Mouse (Mus musculus) midbrain, embryonic 10.5 days (tissue): ENCODE results near the gene Gm42517. TPM values are rescaled to one million over a fixed set of nuclear protein-coding genes. Genes with fewer than 3 reads are reported as not detected.

Source experiments
- DNase-seq: peaks from one replicate; pipeline ENCODE4 v3.0.0-alpha.2; 2017; ENCODE audit warnings: low spot score
- H3K27ac ChIP-seq: fragments of 300-500 bp; sonication (generic); replicated peaks from 2 replicates; pipeline ENCODE4 v1.5.1; 2016; ENCODE audit warnings: mild to moderate bottlenecking
- H3K27me3 ChIP-seq: fragments of 300-500 bp; sonication (generic); 2 replicates; pipeline ENCODE4 v1.6.1; 2016; ENCODE audit warnings: low read depth, mild to moderate bottlenecking; ENCODE audit not compliant: poor library complexity, severe bottlenecking
- H3K36me3 ChIP-seq: fragments of 300-500 bp; sonication (generic); 2 replicates; pipeline ENCODE4 v1.6.1; 2016; ENCODE audit warnings: mild to moderate bottlenecking, moderate library complexity
- H3K4me1 ChIP-seq: fragments of 300-500 bp; sonication (generic); 2 replicates; pipeline ENCODE4 v1.6.1; 2016
- H3K4me3 ChIP-seq: fragments of 300-500 bp; sonication (generic); 2 replicates; pipeline ENCODE4 v1.5.1; 2016; ENCODE audit warnings: mild to moderate bottlenecking, moderate library complexity
- H3K9me3 ChIP-seq: fragments of 300-500 bp; sonication (generic); replicated peaks from 2 replicates; pipeline ENCODE4 v1.6.1; 2016; ENCODE audit warnings: mild to moderate bottlenecking
- WGBS: fragments of 180-500 bp; shearing (Covaris S2); methylation state at CpG from one replicate; pipeline ENCODE4 v1.1.7; 2016; 5-methylcytosine and 5-hydroxymethylcytosine counted together
- polyA plus RNA-seq: library from polyadenylated mRNA; unstranded; fragments of >200 nt; fragmentation: Nextera tagmentation; extraction: Ambion mirVana; gene quantifications from 2 replicates; pipeline ENCODE4 v1.2.1, GENCODE M21; 2016

Gene Gm42517
- polyA plus RNA-seq, 1 experiment from 2014 or later, result not detected

- no peaks in the 10 kb centered on the region for H3K27me3 ChIP-seq
- 97% methylated on average over 4 of the region's 4 CpGs for WGBS
- no peak overlapping the region for H3K27ac ChIP-seq
- H3K4me1 ChIP-seq, result no peaks in the 10 kb centered on the region
- H3K9me3 ChIP-seq, result no peaks in the 10 kb centered on the region
- H3K36me3 ChIP-seq, result peaks cover 59% of the 10 kb centered on the region
- no peak for DNase-seq
- no peak overlapping the region for H3K4me3 ChIP-seq
Measured at GRCm38 (mm10) chr5:108343680-108344170, 24.0 kb downstream of the Gm42517 start.

- peaks cover 64% of the 10 kb centered on the region for H3K36me3 ChIP-seq
- no peaks in the 10 kb centered on the region for H3K27me3 ChIP-seq
- WGBS, result 88% methylated on average over 3 of the region's 3 CpGs
- H3K4me1 ChIP-seq, result no peaks in the 10 kb centered on the region
- no peaks in the 10 kb centered on the region for H3K9me3 ChIP-seq
- H3K27ac ChIP-seq, result no peak overlapping the region
- H3K4me3 ChIP-seq, result no peak overlapping the region
- no peak for DNase-seq
Measured at GRCm38 (mm10) chr5:108338049-108338448, 29.7 kb downstream of the Gm42517 start.

- Histone ChIP-seq H3K27me3 (no peaks in the 10 kb centered on the region), H3K4me3 (no peak overlapping the region), H3K27ac (no peak overlapping the region), H3K36me3 (peaks cover 67% of the 10 kb centered on the region), H3K4me1 (no peaks in the 10 kb centered on the region), H3K9me3 (no peaks in the 10 kb centered on the region)
- DNase-seq, result no peak
- WGBS, result 86% methylated on average over 4 of the region's 4 CpGs
Measured at GRCm38 (mm10) chr5:108337385-108337784, 30.3 kb downstream of the Gm42517 start.

- DNase-seq, result no peak
- peaks cover 81% of the 10 kb centered on the region for H3K36me3 ChIP-seq
- H3K27me3 ChIP-seq, result no peaks in the 10 kb centered on the region
- 90% methylated on average over 1 of the region's 1 CpGs for WGBS
- no peaks in the 10 kb centered on the region for H3K9me3 ChIP-seq
- no peak overlapping the region for H3K27ac ChIP-seq
- no peaks in the 10 kb centered on the region for H3K4me1 ChIP-seq
- no peak overlapping the region for H3K4me3 ChIP-seq
Measured at GRCm38 (mm10) chr5:108331051-108331450, 36.7 kb downstream of the Gm42517 start.

Other genes starting within 250 kb of the Gm42517 start
- gene Tmed5, start 235.3 kb downstream of the Gm42517 start, polyA plus RNA-seq, result 28.5 and 31.4 TPM in 2 replicates
- 10.0 and 10.1 TPM in 2 replicates for gene Ccdc18, start 235.0 kb downstream of the Gm42517 start, polyA plus RNA-seq
- gene Dr1, start 99.0 kb downstream of the Gm42517 start, polyA plus RNA-seq, result 50.6 and 51.8 TPM in 2 replicates
- gene Pigg, start 55.3 kb downstream of the Gm42517 start, polyA plus RNA-seq, result 6.1 and 7.5 TPM in 2 replicates
- 0.16 and 0.53 TPM in 2 replicates for gene Pde6b, start 20.5 kb upstream of the Gm42517 start, polyA plus RNA-seq
- 361 and 381 TPM in 2 replicates for gene Atp5k, start 66.5 kb upstream of the Gm42517 start, polyA plus RNA-seq
- gene Mfsd7a, start 81.0 kb upstream of the Gm42517 start, polyA plus RNA-seq, result 0.11 and 0.16 TPM in 2 replicates
- gene Pcgf3, start 93.3 kb upstream of the Gm42517 start, polyA plus RNA-seq, result 21.2 and 27.8 TPM in 2 replicates
- gene Cplx1, start 182.1 kb upstream of the Gm42517 start, polyA plus RNA-seq, result 4.3 and 6.8 TPM in 2 replicates